Mouse (Mus musculus) kidney, postnatal 4 days (tissue): ENCODE measurements around the gene Gm6583.

Source experiments
- DNase-seq, 2 experiments: peaks; one replicate each; pipeline ENCODE4 v3.0.0; 2021; ENCODE audit warnings: mixed read lengths in 2 of 2

Gm6583 gene

GRCm38 (mm10) chr5:112355910-112356309 lies at the start of gene Gm6583:
Gm6583 (minus strand) TSS chr5:112356033.
- no peak for DNase-seq

- peak in 1 of 2 experiments; percentile 32 for DNase-seq
Measured at GRCm38 (mm10) chr5:112402437-112402836, 46.6 kb upstream of the Gm6583 start.

GRCm38 (mm10) chr5:112399284-112399683 lies 43.5 kb upstream of the Gm6583 start:
- DNase-seq = peak in 1 of 2 experiments; percentile 23

- no peak for DNase-seq
Measured at GRCm38 (mm10) chr5:112396066-112396465, 40.2 kb upstream of the Gm6583 start.

GRCm38 (mm10) chr5:112394779-112395443 lies 39.1 kb upstream of the Gm6583 start, which contains the start of gene Asphd2:
Asphd2 (minus strand) TSS chr5:112394866.
- peak; percentile 71 to 81 for DNase-seq

GRCm38 (mm10) chr5:112394415-112394763 lies 38.6 kb upstream of the Gm6583 start:
- DNase-seq = peak in 1 of 2 experiments; percentile 28

GRCm38 (mm10) chr5:112393741-112394414 lies 38.0 kb upstream of the Gm6583 start:
- DNase-seq = no peak

GRCm38 (mm10) chr5:112391676-112392323 lies 36.0 kb upstream of the Gm6583 start:
- DNase-seq = no peak

GRCm38 (mm10) chr5:112391002-112391401 lies 35.2 kb upstream of the Gm6583 start:
- DNase-seq = no peak

GRCm38 (mm10) chr5:112389352-112389751 lies 33.5 kb upstream of the Gm6583 start:
- peak in 1 of 2 experiments; percentile 28 for DNase-seq

GRCm38 (mm10) chr5:112385973-112386372 lies 30.1 kb upstream of the Gm6583 start:
- DNase-seq = no peak

- no peak for DNase-seq
Measured at GRCm38 (mm10) chr5:112384805-112385472, 29.1 kb upstream of the Gm6583 start.

- DNase-seq = peak in 1 of 2 experiments; percentile 27
Measured at GRCm38 (mm10) chr5:112382641-112383330, 27.0 kb upstream of the Gm6583 start.

- no peak for DNase-seq
Measured at GRCm38 (mm10) chr5:112382042-112382441, 26.2 kb upstream of the Gm6583 start.

GRCm38 (mm10) chr5:112381154-112381553 lies 25.3 kb upstream of the Gm6583 start:
- DNase-seq = no peak

GRCm38 (mm10) chr5:112378716-112379115 lies 22.9 kb upstream of the Gm6583 start:
- no peak for DNase-seq

- DNase-seq = no peak
Measured at GRCm38 (mm10) chr5:112377380-112377779, 21.5 kb upstream of the Gm6583 start.

GRCm38 (mm10) chr5:112376111-112376510 lies 20.3 kb upstream of the Gm6583 start:
- DNase-seq = no peak

GRCm38 (mm10) chr5:112371933-112372332 lies 16.1 kb upstream of the Gm6583 start:
- DNase-seq = no peak

GRCm38 (mm10) chr5:112370236-112370813 lies 14.5 kb upstream of the Gm6583 start:
- no peak for DNase-seq

- DNase-seq = no peak
Measured at GRCm38 (mm10) chr5:112369326-112369725, 13.5 kb upstream of the Gm6583 start.

GRCm38 (mm10) chr5:112368666-112369065 lies 12.8 kb upstream of the Gm6583 start:
- DNase-seq = no peak
